Mouse (Mus musculus) forebrain, embryonic 16.5 days (tissue): ENCODE measurements around the gene Slc22a27. TPM values are rescaled to one million over a fixed set of nuclear protein-coding genes. Genes with fewer than 3 reads are reported as not detected.
"Not testable (repeated sequence)": the region's sequence is repeated elsewhere in the genome, so short reads cannot be mapped to it uniquely, and the experiment has no call there.

Experiments used
- ATAC-seq: fragments of 200-750 bp; cut with Nextera tagmentation; 2 replicates; pipeline ENCODE4 v1.8.0; 2017; ENCODE audit warnings: mild to moderate bottlenecking, moderate library complexity
- H3K27ac ChIP-seq: fragments of 300-500 bp; sonication (generic); 2 replicates; pipeline ENCODE4 v1.5.1; 2014; ENCODE audit warnings: low read length, control low read depth
- H3K27me3 ChIP-seq: fragments of 300-500 bp; sonication (generic); replicated peaks from 2 replicates; pipeline ENCODE4 v1.6.1; 2014; ENCODE audit warnings: low read length; ENCODE audit not compliant: control insufficient read depth, insufficient read depth
- H3K36me3 ChIP-seq: fragments of 300-500 bp; sonication (generic); 2 replicates; pipeline ENCODE4 v1.6.1; 2014; ENCODE audit not compliant: control insufficient read depth, insufficient read depth
- H3K4me1 ChIP-seq: fragments of 300-500 bp; sonication (generic); replicated peaks from 2 replicates; pipeline ENCODE4 v1.6.1; 2014; ENCODE audit warnings: low read length; ENCODE audit not compliant: control insufficient read depth, insufficient read depth
- H3K4me2 ChIP-seq: fragments of 300-500 bp; sonication (generic); 2 replicates; pipeline ENCODE4 v1.6.1; 2014; ENCODE audit warnings: mild to moderate bottlenecking, low read length, control low read depth
- H3K4me3 ChIP-seq: fragments of 300-500 bp; sonication (generic); replicated peaks from 2 replicates; pipeline ENCODE4 v1.5.1; 2014; ENCODE audit warnings: mild to moderate bottlenecking, low read length, control low read depth
- H3K9ac ChIP-seq: fragments of 300-500 bp; sonication (generic); replicated peaks from 2 replicates; pipeline ENCODE4 v1.6.1; 2014; ENCODE audit warnings: low read depth, low read length, control low read depth
- H3K9me3 ChIP-seq: fragments of 300-500 bp; sonication (generic); 2 replicates; pipeline ENCODE4 v1.6.1; 2016; ENCODE audit warnings: low read length; ENCODE audit not compliant: control insufficient read depth
- WGBS: fragments of 180-500 bp; shearing (Covaris S2); extraction: QIAGEN DNeasy Blood & Tissue Kit; methylation state at CpG from one replicate; pipeline ENCODE4 v1.1.7; 2014; 5-methylcytosine and 5-hydroxymethylcytosine counted together
- polyA plus RNA-seq: library from polyadenylated mRNA; unstranded; fragments of >200 nt; fragmentation: Nextera tagmentation; extraction: Ambion mirVana; gene quantifications from 2 replicates; pipeline ENCODE4 v1.2.1, GENCODE M21; 2015

Slc22a27 gene
- polyA plus RNA-seq: not detected in 2 replicates

- not testable (repeated sequence) for H3K9ac ChIP-seq, H3K4me3 ChIP-seq, H3K27ac ChIP-seq, H3K4me1 ChIP-seq, H3K4me2 ChIP-seq, H3K9me3 ChIP-seq, H3K27me3 ChIP-seq, ATAC-seq, H3K36me3 ChIP-seq
- WGBS: 67% methylated on average over 5 of the region's 5 CpGs
Measured at GRCm38 (mm10) chr19:7965927-7966326, at the start of gene Slc22a27. TSS of gene Slc22a27 (minus strand) at chr19:7966027.

GRCm38 (mm10) chr19:8011596-8011995 lies 45.8 kb upstream of the Slc22a27 start:
- not testable (repeated sequence) for H3K4me2 ChIP-seq, H3K27me3 ChIP-seq, H3K9me3 ChIP-seq, H3K27ac ChIP-seq, ATAC-seq, H3K4me3 ChIP-seq, H3K36me3 ChIP-seq, H3K4me1 ChIP-seq, H3K9ac ChIP-seq
- 96% methylated on average over 9 of the region's 9 CpGs for WGBS

- not testable (repeated sequence) for H3K9me3 ChIP-seq, H3K4me2 ChIP-seq, H3K36me3 ChIP-seq, H3K9ac ChIP-seq, H3K27ac ChIP-seq, H3K27me3 ChIP-seq, H3K4me1 ChIP-seq, ATAC-seq, H3K4me3 ChIP-seq
- 92% methylated on average over 6 of the region's 6 CpGs for whole genome bisulfite sequencing
Measured at GRCm38 (mm10) chr19:8009086-8009485, 43.3 kb upstream of the Slc22a27 start.

DNA sequence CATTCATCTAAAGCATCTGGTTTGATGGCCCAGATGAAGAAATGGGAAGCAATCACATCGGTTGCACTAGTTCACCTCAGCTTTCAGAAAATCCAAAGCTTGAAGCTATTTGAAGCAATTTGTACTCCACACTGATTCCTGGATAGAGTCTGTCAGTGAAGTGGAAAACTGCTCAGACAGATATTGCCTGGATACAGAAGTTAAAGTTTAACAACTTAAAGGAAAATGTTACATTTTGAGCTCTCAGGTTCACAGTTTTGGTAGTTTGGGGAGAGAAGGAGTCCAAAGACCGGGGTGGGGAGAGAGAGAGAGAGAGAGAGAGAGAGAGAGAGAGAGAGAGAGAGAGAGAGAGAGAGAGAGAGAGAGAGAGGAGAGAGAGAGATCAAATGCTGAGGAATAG lies 2.9 kb upstream of the Slc22a27 start:
- H3K4me1 ChIP-seq: no peaks in the 10 kb centered on the region
- ATAC-seq: no peak
- no peak overlapping the region for H3K9ac ChIP-seq
- H3K27ac ChIP-seq: no peak overlapping the region
- H3K27me3 ChIP-seq: no peaks in the 10 kb centered on the region
- no peak overlapping the region for H3K4me2 ChIP-seq
- H3K36me3 ChIP-seq: no peaks in the 10 kb centered on the region
- WGBS: 68% methylated on average over 2 of the region's 2 CpGs
- no peak overlapping the region for H3K4me3 ChIP-seq
- no peaks in the 10 kb centered on the region for H3K9me3 ChIP-seq

DNA sequence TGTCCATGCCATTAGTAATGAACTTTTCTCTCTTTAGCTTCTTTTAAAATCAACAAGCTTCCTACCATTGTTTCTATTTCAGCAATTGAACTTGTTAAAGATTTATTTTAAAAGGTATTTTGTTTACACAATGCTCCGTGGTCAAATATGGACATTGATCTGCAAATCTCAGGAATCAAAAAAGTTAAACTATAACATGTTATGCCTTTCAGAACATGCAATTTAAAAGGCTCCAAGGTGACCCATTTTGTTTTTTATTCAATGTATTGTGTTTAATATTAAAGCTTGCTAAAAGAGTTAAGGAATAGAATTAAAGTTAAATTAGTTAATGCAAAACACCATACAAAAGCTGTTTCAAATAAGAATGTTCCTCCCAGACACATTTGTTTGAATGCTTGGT lies 723 bp upstream of the Slc22a27 start:
- ATAC-seq, H3K27ac ChIP-seq, H3K9ac ChIP-seq, H3K4me2 ChIP-seq, H3K27me3 ChIP-seq, H3K9me3 ChIP-seq, H3K36me3 ChIP-seq, H3K4me3 ChIP-seq, H3K4me1 ChIP-seq: not testable (repeated sequence)
- 56% methylated on average over 1 of the region's 1 CpGs for WGBS

DNA sequence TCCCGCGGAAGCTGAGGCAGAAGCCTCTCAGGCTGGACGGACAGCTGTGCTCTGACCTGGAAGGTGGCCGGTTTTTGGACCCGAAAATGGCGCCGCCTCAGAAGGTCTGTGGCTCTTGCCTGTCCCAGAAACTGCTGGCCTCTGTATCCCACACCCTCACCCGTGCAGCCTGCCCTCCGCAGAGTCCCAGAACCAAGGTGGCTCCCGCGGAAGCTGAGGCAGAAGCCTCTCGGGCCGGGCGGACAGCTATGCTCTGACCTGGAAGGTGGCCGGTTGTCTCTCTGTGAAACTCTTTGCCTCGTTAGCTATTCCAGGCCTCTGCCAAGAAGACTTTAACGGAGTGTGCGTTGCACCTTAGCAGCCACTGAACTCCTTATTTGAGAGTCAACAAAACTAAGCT lies 26.4 kb downstream of the Slc22a27 start:
- ATAC-seq: not testable (repeated sequence)
- 87% methylated on average over 18 of the region's 18 CpGs for WGBS

DNA sequence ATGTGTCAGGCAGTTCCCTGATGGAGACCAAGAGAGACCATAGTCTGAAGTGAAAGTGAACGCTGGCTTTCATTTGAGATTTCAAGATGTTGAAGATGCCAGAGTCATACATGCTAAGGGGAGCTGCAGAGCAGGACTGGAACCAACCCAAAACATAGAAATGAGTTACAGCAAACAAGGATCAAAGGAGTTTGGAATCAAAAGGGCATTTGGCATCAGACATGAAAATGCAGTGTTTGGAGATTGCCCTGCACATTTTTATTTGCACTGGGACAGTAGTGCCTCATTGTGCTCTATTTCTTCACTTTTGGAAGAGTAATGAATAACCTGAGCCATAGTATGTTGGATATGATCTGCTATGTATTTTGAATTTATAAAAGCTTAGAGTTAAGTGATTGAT lies 89.2 kb downstream of the Slc22a27 start:
- Histone ChIP-seq H3K27me3 (no peaks in the 10 kb centered on the region), H3K4me2 (no peak overlapping the region), H3K36me3 (no peaks in the 10 kb centered on the region), H3K4me1 (no peaks in the 10 kb centered on the region), H3K9ac (no peak overlapping the region), H3K9me3 (no peaks in the 10 kb centered on the region; the same call in 1 of the 2 replicates), H3K4me3 (no peak overlapping the region), H3K27ac (no peak overlapping the region)
- 84% methylated on average over 1 of the region's 1 CpGs for WGBS
- ATAC-seq: no peak

More for the DNA sequence above, 26.4 kb downstream of the Slc22a27 start:
- not testable (repeated sequence) for H3K4me1 ChIP-seq, H3K9ac ChIP-seq, H3K4me2 ChIP-seq, H3K36me3 ChIP-seq, H3K9me3 ChIP-seq, H3K27ac ChIP-seq, H3K27me3 ChIP-seq, H3K4me3 ChIP-seq

DNA sequence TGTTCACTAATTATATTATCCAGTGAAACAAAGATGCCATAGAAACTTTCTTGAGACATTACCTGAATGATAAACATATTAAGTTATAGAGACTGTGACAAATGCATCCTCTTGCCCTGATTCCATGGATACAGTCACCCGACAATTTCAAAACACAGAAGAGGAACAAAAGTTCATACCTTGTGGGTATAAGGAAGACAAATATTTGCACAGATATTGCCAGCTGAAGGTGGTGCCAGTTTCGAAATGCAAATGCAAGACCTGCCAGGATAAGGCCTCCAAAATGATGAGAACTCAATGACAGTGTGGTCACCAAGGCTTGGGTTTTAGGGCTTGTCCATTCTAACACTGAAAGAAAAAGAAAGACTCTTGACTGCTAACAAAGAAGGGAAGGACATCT lies 136.0 kb downstream of the Slc22a27 start:
- Histone ChIP-seq H3K4me2 (no peak overlapping the region), H3K9me3 (peaks cover 5% of the 10 kb centered on the region; the same call in 1 of the 2 replicates), H3K27me3 (no peaks in the 10 kb centered on the region), H3K4me3 (no peak overlapping the region), H3K27ac (no peak overlapping the region), H3K36me3 (no peaks in the 10 kb centered on the region), H3K9ac (no peak overlapping the region), H3K4me1 (no peaks in the 10 kb centered on the region)
- no peak for ATAC-seq
- WGBS: 62% methylated on average over 2 of the region's 2 CpGs
